Mouse (Mus musculus): Measurements from ENCODE around the gene Nudt4.

- TF ChIP-seq POLR2A (IDR thresholded peaks at IDR 0.05; ENCODE audit: extremely low read depth, insufficient read depth, low read length) (no peak), CTCF (IDR thresholded peaks at IDR 0.05; ENCODE audit: low read depth, low read length) (no peak)
Observed at GRCm38 (mm10) chr10:95577567-95577950, 13.6 kb upstream of the Nudt4 start.
